Mouse (Mus musculus) CH12.LX (cell line): ENCODE measurements around the gene D630003M21Rik. TPM values are rescaled to one million over a fixed set of nuclear protein-coding genes. Genes with fewer than 3 reads are reported as not detected.

Source experiments
- DNase-seq: peaks from one replicate; pipeline ENCODE4 v3.0.0-alpha.2; 2013; ENCODE audit errors: extremely low read depth
- H3K27ac ChIP-seq: 2 replicates; pipeline ENCODE4 v1.5.1; 2012; ENCODE audit warnings: low read depth, mild to moderate bottlenecking, control low read depth, moderate library complexity; ENCODE audit not compliant: insufficient read depth
- H3K27me3 ChIP-seq: replicated peaks from 2 replicates; pipeline ENCODE3; 2012; ENCODE audit warnings: inconsistent platforms
- H3K36me3 ChIP-seq, 2 experiments: replicated peaks in 1 of 2; 2 replicates each; pipeline versions ENCODE3 to v1.6.1; 2012; ENCODE audit warnings: inconsistent platforms in 1 of 2, low read length in 1 of 2, mild to moderate bottlenecking in 1 of 2, mixed read lengths in 1 of 2, moderate library complexity in 1 of 2; ENCODE audit not compliant: control insufficient read depth in 1 of 2, insufficient read depth in 1 of 2
- H3K4me1 ChIP-seq, 2 experiments: 2 replicates each; pipeline ENCODE4 v1.6.1; 2012; ENCODE audit warnings: inconsistent platforms in 1 of 2, moderate library complexity in 1 of 2; ENCODE audit not compliant: insufficient read depth in 2 of 2, control insufficient read depth in 1 of 2
- H3K4me2 ChIP-seq: 2 replicates; pipeline ENCODE4 v1.6.1; 2012; ENCODE audit warnings: low read depth, mild to moderate bottlenecking, control low read depth; ENCODE audit not compliant: poor library complexity, insufficient read depth, severe bottlenecking
- H3K4me3 ChIP-seq, 3 experiments: fragments of 150-350 bp in 1 of 3; sonication (generic) in 1 of 3; replicated peaks in 1 of 3; 2 replicates each; pipeline versions ENCODE3 to v1.5.1; 2011 to 2012; ENCODE audit warnings: low read depth in 2 of 3, low read length in 2 of 3, mild to moderate bottlenecking in 2 of 3, moderate library complexity in 2 of 3, control low read depth in 1 of 3, improper control_type of control experiment in 1 of 3, inconsistent platforms in 1 of 3, mixed read lengths in 1 of 3; ENCODE audit not compliant: poor library complexity in 1 of 3
- H3K79me2 ChIP-seq: replicated peaks from 2 replicates; pipeline ENCODE4 v1.6.1; 2012; ENCODE audit warnings: mild to moderate bottlenecking, moderate library complexity; ENCODE audit not compliant: control insufficient read depth, poor library complexity, insufficient read depth, severe bottlenecking; ENCODE audit errors: extremely low read depth
- H3K9ac ChIP-seq: 2 replicates; pipeline ENCODE4 v1.6.1; 2012; ENCODE audit warnings: low read depth, mild to moderate bottlenecking, control low read depth, moderate library complexity; ENCODE audit not compliant: insufficient read depth
- H3K9me3 ChIP-seq: replicated peaks from 2 replicates; pipeline ENCODE3; 2012; ENCODE audit warnings: low read length, inconsistent platforms, mixed read lengths
- BHLHE40 ChIP-seq: IDR thresholded peaks from 2 replicates; pipeline ENCODE4 v1.6.1; 2011; ENCODE audit warnings: mild to moderate bottlenecking, low read depth, low read length, improper control_type of control experiment
- CHD1 ChIP-seq: IDR thresholded peaks from 2 replicates; pipeline ENCODE4 v1.6.1; 2012; ENCODE audit warnings: low read depth, low read length, improper control_type of control experiment, inconsistent platforms
- CHD2 ChIP-seq: IDR thresholded peaks from 2 replicates; pipeline ENCODE4 v1.6.1; 2011; ENCODE audit warnings: low read length, improper control_type of control experiment
- CTCF ChIP-seq, 2 experiments: IDR thresholded peaks in 1 of 2; conservative IDR thresholded peaks in 1 of 2; 2 replicates each; pipeline ENCODE4 v1.5.1; 2011 to 2012; ENCODE audit warnings: low read depth in 2 of 2, low read length in 2 of 2, improper control_type of control experiment in 1 of 2, inconsistent platforms in 1 of 2, mild to moderate bottlenecking in 1 of 2, moderate library complexity in 1 of 2
- ETS1 ChIP-seq: conservative IDR thresholded peaks from 2 replicates; pipeline ENCODE4 v1.6.1; 2012; ENCODE audit warnings: low read depth, mild to moderate bottlenecking, inconsistent platforms, low read length, improper control_type of control experiment, moderate library complexity
- GABPA ChIP-seq: IDR thresholded peaks from 2 replicates; pipeline ENCODE4 v1.6.1; 2012; ENCODE audit warnings: low read depth, low read length, improper control_type of control experiment, inconsistent platforms; ENCODE audit not compliant: insufficient replicate concordance
- HCFC1 ChIP-seq: IDR thresholded peaks from 2 replicates; pipeline ENCODE4 v1.6.1; 2012; ENCODE audit warnings: low read depth, mild to moderate bottlenecking, inconsistent platforms, low read length, improper control_type of control experiment
- IRF4 ChIP-seq: IDR thresholded peaks from 2 replicates; pipeline ENCODE4 v1.6.1; 2014; ENCODE audit warnings: low read depth, mild to moderate bottlenecking, inconsistent platforms, low read length, improper control_type of control experiment
- JUND ChIP-seq: conservative IDR thresholded peaks from 2 replicates; pipeline ENCODE4 v1.6.1; 2011; ENCODE audit warnings: low read depth, low read length, improper control_type of control experiment
- KAT2A ChIP-seq: IDR thresholded peaks from 2 replicates; pipeline ENCODE4 v1.6.1; 2012; ENCODE audit warnings: low read length, improper control_type of control experiment, inconsistent platforms; ENCODE audit not compliant: insufficient replicate concordance
- MAFK ChIP-seq: IDR thresholded peaks from 2 replicates; pipeline ENCODE4 v1.6.1; 2011; ENCODE audit warnings: low read length, improper control_type of control experiment; ENCODE audit not compliant: insufficient replicate concordance
- MXI1 ChIP-seq: IDR thresholded peaks from 2 replicates; pipeline ENCODE4 v1.6.1; 2011; ENCODE audit warnings: mild to moderate bottlenecking, low read depth, low read length, improper control_type of control experiment
- NELFE ChIP-seq: IDR thresholded peaks from 2 replicates; pipeline ENCODE4 v1.6.1; 2011; ENCODE audit warnings: low read depth, low read length, improper control_type of control experiment
- POLR2AphosphoS2 ChIP-seq: IDR thresholded peaks from 2 replicates; pipeline ENCODE4 v1.6.1; 2011; ENCODE audit warnings: low read depth, low read length, improper control_type of control experiment
- RAD21 ChIP-seq: IDR thresholded peaks from 2 replicates; pipeline ENCODE4 v1.6.1; 2011; ENCODE audit warnings: low read depth, mild to moderate bottlenecking, low read length, improper control_type of control experiment, moderate library complexity
- RCOR1 ChIP-seq: conservative IDR thresholded peaks from 2 replicates; pipeline ENCODE4 v1.6.1; 2012; ENCODE audit warnings: low read depth, mild to moderate bottlenecking, inconsistent platforms, low read length, improper control_type of control experiment
- SIN3A ChIP-seq: IDR thresholded peaks from 2 replicates; pipeline ENCODE4 v1.6.1; 2012; ENCODE audit warnings: low read length, improper control_type of control experiment, inconsistent platforms
- SMC3 ChIP-seq: IDR thresholded peaks from 2 replicates; pipeline ENCODE4 v1.6.1; 2011; ENCODE audit warnings: low read depth, low read length, improper control_type of control experiment
- TBP ChIP-seq: conservative IDR thresholded peaks from 2 replicates; pipeline ENCODE4 v1.6.1; 2011; ENCODE audit warnings: low read depth, low read length, improper control_type of control experiment
- UBTF ChIP-seq: IDR thresholded peaks from 2 replicates; pipeline ENCODE4 v1.6.1; 2012; ENCODE audit warnings: low read depth, mild to moderate bottlenecking, inconsistent platforms, low read length, improper control_type of control experiment, moderate library complexity
- ZMIZ1 ChIP-seq: IDR thresholded peaks from 2 replicates; pipeline ENCODE4 v1.6.1; 2012; ENCODE audit warnings: low read depth, mild to moderate bottlenecking, inconsistent platforms, low read length, improper control_type of control experiment
- dilution Hi-C: fragments of 300-500 bp; cut with MboI; formaldehyde crosslinking; loops from 2 replicates; pipeline ENCODE4 v1.14.3; 2020; ENCODE audit warnings: low sequenced_read_pairs; ENCODE audit not compliant: extremely low pct_unique_long_range_greater_than_20kb, extremely low pct_ligation_motif_present
- in situ Hi-C: fragments of 300-500 bp; cut with MboI; formaldehyde crosslinking; loops from 3 replicates; pipeline ENCODE4 v1.14.3; 2019; ENCODE audit warnings: low sequenced_read_pairs, low pct_ligation_motif_present, low pct_unique_long_range_greater_than_20kb, mixed read lengths
- polyA plus RNA-seq: library from polyadenylated mRNA; unstranded; fragments of >175 nt; gene quantifications from 2 replicates; pipeline ENCODE4 v1.2.1, GENCODE M21; 2012; ENCODE audit warnings: low read depth; ENCODE audit not compliant: insufficient read length
- total RNA-seq, 2 experiments: library from RNA; depleted of rRNA; stranded (reverse); fragments of 300-350 nt in 1 of 2; fragments of >200 nt in 1 of 2; gene quantifications; 2 replicates each; pipeline ENCODE4 v1.2.3; 2012 to 2014

Gene D630003M21Rik
- total and polyA plus RNA-seq, 3 experiments, result 0.23 to 1.4 (median 0.93) TPM

GRCm38 (mm10) chr2:158151077-158151476, 77.9 kb downstream of the D630003M21Rik start:
- Histone ChIP-seq H3K79me2 (no peaks in the 10 kb centered on the region), H3K4me3 (no peak overlapping the region), H3K27me3 (peaks cover 73% of the 10 kb centered on the region), H3K27ac (no peak overlapping the region), H3K4me1 (peaks cover 0 to 13% of the 10 kb centered on the region in 2 experiments; a peak in 2 of 4 replicates), H3K9me3 (peaks cover 15% of the 10 kb centered on the region), H3K4me2 (no peak overlapping the region), H3K9ac (no peak overlapping the region), H3K36me3 (no peaks in the 10 kb centered on the region)
- dilution Hi-C loops (no loop called here), in situ Hi-C loops (no loop called here)
- TF ChIP-seq MAFK (no peak), CTCF (conservative IDR thresholded peaks at IDR 0.05 in 1 of 2, IDR thresholded peaks at IDR 0.05 in 1 of 2; ENCODE audit: low read depth in 2 of 2, low read length in 2 of 2) (peak in 1 of 2 experiments; percentile 20; a peak in 1 of 4 replicates), KAT2A (no peak), JUND (no peak), TBP (no peak)
- DNase-seq, result no peak

- H3K4me1 ChIP-seq, result peaks cover 3 to 12% of the 10 kb centered on the region in 2 experiments; a peak in 2 of 4 replicates
- dilution Hi-C loops, result no loop called here
- no peak for DNase-seq
Observed at GRCm38 (mm10) chr2:158146971-158147370, 82.1 kb downstream of the D630003M21Rik start.

GRCm38 (mm10) chr2:158146223-158146622, 82.8 kb downstream of the D630003M21Rik start, which contains the start of gene Tgm2:
Tgm2 (minus strand) TSS chr2:158146436.
- TF ChIP-seq UBTF (0 out of 2 replicates have a peak, but pooled peaks have one; percentile 40), MAFK (no peak), IRF4 (peak; percentile 25; the same call in 1 of the 2 replicates), SMC3 (peak; percentile 63), RAD21 (peak; percentile 54), CTCF (conservative IDR thresholded peaks at IDR 0.05 in 1 of 2, IDR thresholded peaks at IDR 0.05 in 1 of 2; ENCODE audit: low read depth in 2 of 2, low read length in 2 of 2) (peak; percentile 20 to 81; a peak in 3 of 4 replicates), ETS1 (no peak), POLR2AphosphoS2 (no peak)
- TF ChIP-seq, all 38 proteins: peak for 5
- in situ Hi-C loops (no loop called here), dilution Hi-C loops (no loop called here)
- H3K27me3 ChIP-seq, result peaks cover 81% of the 10 kb centered on the region
- no peak within 1 kb of the TSS for H3K4me3 ChIP-seq
- peak within 1 kb of the TSS; percentile 62; the same call in 1 of the 2 replicates for H3K4me2 ChIP-seq
- no peak within 1 kb of the TSS for H3K27ac ChIP-seq
- no peaks in the 10 kb centered on the region for H3K79me2 ChIP-seq
- H3K9me3 ChIP-seq, result peaks cover 10% of the 10 kb centered on the region
- H3K36me3 ChIP-seq, result no peaks in the 10 kb centered on the region
- no peak within 1 kb of the TSS for H3K9ac ChIP-seq
- peaks cover 3 to 12% of the 10 kb centered on the region in 2 experiments; a peak in 2 of 4 replicates for H3K4me1 ChIP-seq
- peak; percentile 71 for DNase-seq

More at GRCm38 (mm10) chr2:158146971-158147370, 82.1 kb downstream of the D630003M21Rik start:
- Histone ChIP-seq H3K79me2 (no peaks in the 10 kb centered on the region), H3K9me3 (peaks cover 15% of the 10 kb centered on the region), H3K27me3 (peaks cover 81% of the 10 kb centered on the region), H3K4me3 (no peak overlapping the region), H3K27ac (no peak overlapping the region), H3K9ac (no peak overlapping the region), H3K36me3 (no peaks in the 10 kb centered on the region), H3K4me2 (no peak overlapping the region)
- in situ Hi-C loops, result no loop called here
- TF ChIP-seq SIN3A, result no peak
- no peak for TF ChIP-seq RAD21
- no peak for TF ChIP-seq RCOR1
- no peak for TF ChIP-seq POLR2AphosphoS2
- TF ChIP-seq KAT2A, result no peak
- no peak for TF ChIP-seq GABPA
- no peak for TF ChIP-seq MXI1
- TF ChIP-seq HCFC1, result no peak
- no peak for TF ChIP-seq BHLHE40
- TF ChIP-seq CHD2, result no peak
- TF ChIP-seq CHD1, result no peak
- no peak for TF ChIP-seq NELFE
- no peak for TF ChIP-seq ZMIZ1
- TF ChIP-seq UBTF, result no peak
